Mouse (Mus musculus): Measurements from ENCODE around the gene Pigyl.

GRCm38 (mm10) chr9:22166686-22167085 is 10.0 kb downstream of the Pigyl start:
- TF ChIP-seq POLR2A (IDR thresholded peaks at IDR 0.05; ENCODE audit: borderline replicate concordance, extremely low read depth, insufficient read depth, insufficient read length, poor library complexity, severe bottlenecking), result no peak
- no peak for TF ChIP-seq CTCF (IDR thresholded peaks at IDR 0.05; ENCODE audit: borderline replicate concordance, extremely low read depth, insufficient read depth, insufficient read length)
